Mouse (Mus musculus): Measurements from ENCODE around the gene Galnt7.
A peak's percentile ranks its signal among the peaks of the same experiment; 100 is the strongest.
"Not testable (repeated sequence)": the region's sequence is repeated elsewhere in the genome, so short reads cannot be mapped to it uniquely, and the experiment has no call there.

Gene Galnt7

GRCm38 (mm10) chr8:57540110-57540838 is 112.6 kb downstream of the Galnt7 start:
- peak; percentile 57 for DNase-seq (ENCODE audit: low spot score)

- no peak for DNase-seq (ENCODE audit: low spot score)
Measured at GRCm38 (mm10) chr8:57538601-57539000, 114.2 kb downstream of the Galnt7 start.

GRCm38 (mm10) chr8:57536167-57536566 is 116.7 kb downstream of the Galnt7 start:
- no peak for DNase-seq (ENCODE audit: low spot score)

GRCm38 (mm10) chr8:57534495-57534894 is 118.3 kb downstream of the Galnt7 start:
- no peak for DNase-seq (ENCODE audit: low spot score)

GRCm38 (mm10) chr8:57533106-57533505 is 119.7 kb downstream of the Galnt7 start:
- DNase-seq (ENCODE audit: low spot score): no peak

- DNase-seq (ENCODE audit: low spot score): no peak
Measured at GRCm38 (mm10) chr8:57532223-57532622, 120.6 kb downstream of the Galnt7 start.

- peak; percentile 77 for DNase-seq (ENCODE audit: low spot score)
Measured at GRCm38 (mm10) chr8:57530666-57531349, 122.0 kb downstream of the Galnt7 start.

- no peak for DNase-seq (ENCODE audit: low spot score)
Measured at GRCm38 (mm10) chr8:57530238-57530637, 122.6 kb downstream of the Galnt7 start.

GRCm38 (mm10) chr8:57528036-57528435 is 124.8 kb downstream of the Galnt7 start:
- DNase-seq (ENCODE audit: low spot score): no peak

- no peak for DNase-seq (ENCODE audit: low spot score)
Measured at GRCm38 (mm10) chr8:57520186-57520786, 132.5 kb downstream of the Galnt7 start.

GRCm38 (mm10) chr8:57517723-57518122 is 135.1 kb downstream of the Galnt7 start:
- DNase-seq (ENCODE audit: low spot score): no peak

GRCm38 (mm10) chr8:57516685-57517084 is 136.1 kb downstream of the Galnt7 start:
- DNase-seq (ENCODE audit: low spot score): not testable (repeated sequence)

- DNase-seq (ENCODE audit: low spot score): not testable (repeated sequence)
Measured at GRCm38 (mm10) chr8:57513178-57513661, 139.6 kb downstream of the Galnt7 start.

- DNase-seq (ENCODE audit: low spot score): no peak
Measured at GRCm38 (mm10) chr8:57512141-57513056, 140.4 kb downstream of the Galnt7 start.

- DNase-seq (ENCODE audit: low spot score): peak; percentile 100
Measured at GRCm38 (mm10) chr8:57511316-57512118, 141.3 kb downstream of the Galnt7 start, which contains the start of gene Hmgb2. Gene Hmgb2, plus strand, starts transcription at chr8:57511907.

- DNase-seq (ENCODE audit: low spot score): peak; percentile 31
Measured at GRCm38 (mm10) chr8:57510791-57511315, 142.0 kb downstream of the Galnt7 start.

- DNase-seq (ENCODE audit: low spot score): no peak
Measured at GRCm38 (mm10) chr8:57508657-57509056, 144.2 kb downstream of the Galnt7 start.

- DNase-seq (ENCODE audit: low spot score): no peak
Measured at GRCm38 (mm10) chr8:57507556-57508063, 145.2 kb downstream of the Galnt7 start.

GRCm38 (mm10) chr8:57505500-57505899 is 147.3 kb downstream of the Galnt7 start:
- DNase-seq (ENCODE audit: low spot score): peak; percentile 24

GRCm38 (mm10) chr8:57503641-57504040 is 149.2 kb downstream of the Galnt7 start:
- peak; percentile 74 for DNase-seq (ENCODE audit: low spot score)
